Mouse (Mus musculus) cerebellum, adult 2 months (tissue): Measurements from ENCODE around the gene Map3k19.

Experiments used
- CTCF ChIP-seq: fragments of 200-500 bp; IDR thresholded peaks from 2 replicates; pipeline ENCODE4 v1.5.1; 2011; ENCODE audit warnings: low read depth, mild to moderate bottlenecking, control low read depth, low read length, moderate library complexity, borderline replicate concordance; ENCODE audit not compliant: insufficient read depth
- POLR2A ChIP-seq: fragments of 200-500 bp; IDR thresholded peaks from 2 replicates; pipeline ENCODE4 v1.6.1; 2011; ENCODE audit warnings: low read length, control low read depth, borderline replicate concordance; ENCODE audit not compliant: insufficient read depth

DNA sequence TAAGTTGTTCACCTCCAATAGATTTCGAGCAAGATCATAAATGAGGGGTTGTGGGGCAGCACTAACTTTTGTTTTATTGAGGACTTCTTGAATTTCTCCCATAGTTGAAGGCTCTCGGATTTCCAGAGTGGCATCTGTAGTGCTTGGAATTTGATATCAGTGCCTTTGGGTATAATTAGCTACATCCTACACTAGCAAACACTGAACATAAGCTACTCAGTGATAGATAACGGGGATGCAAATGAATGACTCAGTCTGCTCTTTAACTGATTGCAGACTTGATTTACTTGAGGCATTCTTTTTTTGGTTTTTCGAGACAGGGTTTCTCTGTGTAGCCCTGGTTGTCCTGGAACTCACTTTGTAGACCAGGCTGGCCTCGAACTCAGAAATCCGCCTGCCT, 65.9 kb downstream of the Map3k19 start:
- no peak for TF ChIP-seq CTCF
- no peak for TF ChIP-seq POLR2A
